Mouse (Mus musculus) forebrain, embryonic 11.5 days (tissue): ENCODE measurements around the gene Pfkm. TPM values are rescaled to one million over a fixed set of nuclear protein-coding genes. Genes with fewer than 3 reads are reported as not detected.

Experiments used
- ATAC-seq: fragments of 200-750 bp; cut with Nextera tagmentation; replicated peaks from 2 replicates; pipeline ENCODE4 v1.8.0; 2017; ENCODE audit warnings: moderate TSS enrichment; ENCODE audit not compliant: low FRiP score
- DNase-seq: peaks from one replicate; pipeline ENCODE4 v3.0.0-alpha.2; 2017; ENCODE audit warnings: low spot score
- H3K27ac ChIP-seq: fragments of 300-500 bp; sonication (generic); 2 replicates; pipeline ENCODE4 v1.5.1; 2014; ENCODE audit warnings: low read depth, low read length
- H3K27me3 ChIP-seq: fragments of 300-500 bp; sonication (generic); 2 replicates; pipeline ENCODE4 v1.6.1; 2014; ENCODE audit warnings: mild to moderate bottlenecking, low read length, mixed read lengths; ENCODE audit not compliant: control insufficient read depth, insufficient read depth
- H3K36me3 ChIP-seq: fragments of 300-500 bp; sonication (generic); 2 replicates; pipeline ENCODE4 v1.6.1; 2014; ENCODE audit warnings: mild to moderate bottlenecking, low read length, moderate library complexity, mixed read lengths; ENCODE audit not compliant: control insufficient read depth, insufficient read depth
- H3K4me1 ChIP-seq: fragments of 300-500 bp; sonication (generic); replicated peaks from 2 replicates; pipeline ENCODE4 v1.6.1; 2014; ENCODE audit warnings: low read length, mixed read lengths; ENCODE audit not compliant: control insufficient read depth, insufficient read depth
- H3K4me2 ChIP-seq: fragments of 300-500 bp; sonication (generic); 2 replicates; pipeline ENCODE4 v1.6.1; 2014; ENCODE audit warnings: low read depth, mild to moderate bottlenecking, low read length, moderate library complexity, mixed read lengths; ENCODE audit not compliant: severe bottlenecking
- H3K4me3 ChIP-seq: fragments of 300-500 bp; sonication (generic); 2 replicates; pipeline ENCODE4 v1.5.1; 2014; ENCODE audit warnings: low read depth, low read length
- H3K9ac ChIP-seq: fragments of 300-500 bp; sonication (generic); 2 replicates; pipeline ENCODE4 v1.6.1; 2014; ENCODE audit warnings: low read length
- H3K9me3 ChIP-seq: fragments of 300-500 bp; sonication (generic); 2 replicates; pipeline ENCODE4 v1.6.1; 2016; ENCODE audit warnings: low read length, mixed read lengths; ENCODE audit not compliant: control insufficient read depth
- WGBS: fragments of 180-500 bp; shearing (Covaris S2); extraction: QIAGEN DNeasy Blood & Tissue Kit; methylation state at CpG from one replicate; pipeline ENCODE4 v1.1.7; 2014; 5-methylcytosine and 5-hydroxymethylcytosine counted together
- polyA plus RNA-seq: library from polyadenylated mRNA; unstranded; fragments of >200 nt; fragmentation: Nextera tagmentation; extraction: Ambion mirVana; gene quantifications from 2 replicates; pipeline ENCODE4 v1.2.1, GENCODE M21; 2014

Pfkm gene
- polyA plus RNA-seq, 1 experiment from 2014 or later, result 42.8 TPM

GRCm38 (mm10) chr15:98089421-98090183 lies 2.8 kb upstream of the Pfkm start:
- no peak overlapping the region for H3K4me2 ChIP-seq
- H3K4me1 ChIP-seq, result peaks cover 3% of the 10 kb centered on the region; the same call in 1 of the 2 replicates
- H3K4me3 ChIP-seq, result no peak overlapping the region
- no peaks in the 10 kb centered on the region for H3K9me3 ChIP-seq
- H3K27ac ChIP-seq, result no peak overlapping the region
- H3K9ac ChIP-seq, result no peak overlapping the region
- DNase-seq (peak; percentile 60), ATAC-seq (no peak)
- H3K27me3 ChIP-seq, result no peaks in the 10 kb centered on the region
- no peaks in the 10 kb centered on the region for H3K36me3 ChIP-seq
- WGBS, result 80% methylated on average over 9 of the region's 9 CpGs

- H3K4me1 ChIP-seq, result peaks cover 3% of the 10 kb centered on the region; the same call in 1 of the 2 replicates
Measured at GRCm38 (mm10) chr15:98091841-98092240, 548 bp upstream of the Pfkm start.

GRCm38 (mm10) chr15:98093121-98094011 lies 977 bp downstream of the Pfkm start, which contains the start of gene Senp1:
TSS of gene Senp1 (minus strand) at chr15:98093744.
- no peaks in the 10 kb centered on the region; the same call in 1 of the 2 replicates for H3K9me3 ChIP-seq
- DNase-seq, result peak; percentile 94
- H3K27ac ChIP-seq, result peak within 1 kb of the TSS; percentile 91
- peak within 1 kb of the TSS; percentile 73 for H3K9ac ChIP-seq
- peaks cover 3% of the 10 kb centered on the region; the same call in 1 of the 2 replicates for H3K4me1 ChIP-seq
- peak within 1 kb of the TSS; percentile 66 for H3K4me3 ChIP-seq
- H3K36me3 ChIP-seq, result no peaks in the 10 kb centered on the region
- H3K27me3 ChIP-seq, result no peaks in the 10 kb centered on the region
- under 1% methylated on average over 53 of the region's 58 CpGs for whole genome bisulfite sequencing
- H3K4me2 ChIP-seq, result peak within 1 kb of the TSS; percentile 72
- peak; percentile 88 for ATAC-seq

More at GRCm38 (mm10) chr15:98091841-98092240, 548 bp upstream of the Pfkm start:
- 46% methylated on average over 4 of the region's 4 CpGs for WGBS
- H3K27ac ChIP-seq, result no peak overlapping the region
- peak overlapping the region; percentile 72 for H3K4me2 ChIP-seq
- ATAC-seq (no peak), DNase-seq (no peak)
- peak overlapping the region; percentile 66 for H3K4me3 ChIP-seq
- no peaks in the 10 kb centered on the region for H3K36me3 ChIP-seq
- H3K27me3 ChIP-seq, result no peaks in the 10 kb centered on the region
- peak overlapping the region; percentile 39; the same call in 1 of the 2 replicates for H3K9ac ChIP-seq
- no peaks in the 10 kb centered on the region; the same call in 1 of the 2 replicates for H3K9me3 ChIP-seq

- no peaks in the 10 kb centered on the region for H3K27me3 ChIP-seq
- H3K9me3 ChIP-seq, result no peaks in the 10 kb centered on the region; the same call in 1 of the 2 replicates
- no peak overlapping the region for H3K27ac ChIP-seq
- WGBS, result 89% methylated on average over 12 of the region's 12 CpGs
- ATAC-seq, result no peak
- no peak for DNase-seq
- H3K9ac ChIP-seq, result no peak overlapping the region
- no peaks in the 10 kb centered on the region for H3K36me3 ChIP-seq
- peaks cover 3% of the 10 kb centered on the region; the same call in 1 of the 2 replicates for H3K4me1 ChIP-seq
- no peak overlapping the region for H3K4me3 ChIP-seq
- H3K4me2 ChIP-seq, result no peak overlapping the region
Measured at GRCm38 (mm10) chr15:98094905-98095304, 2.5 kb downstream of the Pfkm start.

GRCm38 (mm10) chr15:98096957-98097356 lies 4.6 kb downstream of the Pfkm start:
- Histone ChIP-seq H3K4me2 (no peak overlapping the region), H3K27me3 (no peaks in the 10 kb centered on the region), H3K9me3 (no peaks in the 10 kb centered on the region; the same call in 1 of the 2 replicates), H3K4me3 (no peak overlapping the region), H3K4me1 (peaks cover under 1% of the 10 kb centered on the region; the same call in 1 of the 2 replicates), H3K27ac (no peak overlapping the region), H3K36me3 (no peaks in the 10 kb centered on the region), H3K9ac (no peak overlapping the region)
- DNase-seq (no peak), ATAC-seq (no peak)
- WGBS, result 50% methylated on average over 3 of the region's 3 CpGs

- no peak for ATAC-seq
- no peak for DNase-seq
- Histone ChIP-seq H3K36me3 (no peaks in the 10 kb centered on the region), H3K27ac (no peak overlapping the region), H3K27me3 (no peaks in the 10 kb centered on the region), H3K4me1 (no peaks in the 10 kb centered on the region), H3K9me3 (no peaks in the 10 kb centered on the region; the same call in 1 of the 2 replicates), H3K9ac (no peak overlapping the region), H3K4me3 (no peak overlapping the region), H3K4me2 (no peak overlapping the region)
- WGBS, result 92% methylated on average over 9 of the region's 9 CpGs
Measured at GRCm38 (mm10) chr15:98098519-98098918, 6.1 kb downstream of the Pfkm start.

- Histone ChIP-seq H3K4me1 (no peaks in the 10 kb centered on the region), H3K9ac (no peak overlapping the region), H3K27me3 (no peaks in the 10 kb centered on the region), H3K4me3 (no peak overlapping the region), H3K4me2 (no peak overlapping the region), H3K36me3 (no peaks in the 10 kb centered on the region), H3K27ac (no peak overlapping the region), H3K9me3 (no peaks in the 10 kb centered on the region)
- ATAC-seq, result no peak
- 95% methylated on average over 6 of the region's 6 CpGs for WGBS
- no peak for DNase-seq
Measured at GRCm38 (mm10) chr15:98102401-98102800, 10.0 kb downstream of the Pfkm start.

- no peaks in the 10 kb centered on the region for H3K36me3 ChIP-seq
- DNase-seq (no peak), ATAC-seq (no peak)
- H3K9ac ChIP-seq, result no peak overlapping the region
- H3K4me2 ChIP-seq, result no peak overlapping the region
- H3K9me3 ChIP-seq, result no peaks in the 10 kb centered on the region
- no peaks in the 10 kb centered on the region for H3K27me3 ChIP-seq
- H3K4me1 ChIP-seq, result no peaks in the 10 kb centered on the region; the same call in 1 of the 2 replicates
- H3K4me3 ChIP-seq, result no peak overlapping the region
- 88% methylated on average over 6 of the region's 6 CpGs for WGBS
- no peak overlapping the region for H3K27ac ChIP-seq
Measured at GRCm38 (mm10) chr15:98106506-98106905, 14.1 kb downstream of the Pfkm start.
